9 mouse cellular contexts compared by ENCODE assay signal in genomic region chr4:152345120-152345889, GRCm38 (mm10). TPM values are rescaled to one million over a fixed set of nuclear protein-coding genes. Genes with fewer than 3 reads are reported as not detected.
A peak's percentile ranks its signal among the peaks of the same experiment; 100 is the strongest.
DNase-seq lines count a peak whose midpoint lies in the region; ATAC-seq and TF ChIP-seq lines count a peak whose summit lies in the region.
"Had no signal": no experiment of that assay in that cellular context is flagged by ENCODE, and none has a peak within 500 bp of the region (broad histone marks: within the 10 kb centered on the region; RNA-seq: fewer than 3 reads in every experiment).

No protein-coding gene starts in this region.

- TF ChIP-seq POLR2A in heart, adult 2 months (IDR thresholded peaks at IDR 0.05; ENCODE audit: insufficient read depth, low read depth, low read length), result no peak
- TF ChIP-seq POLR2A in MEL (IDR thresholded peaks at IDR 0.05; ENCODE audit: control insufficient read depth in 1 of 2, insufficient read depth in 1 of 2, low read depth in 1 of 2, low read length in 2 of 2, poor library complexity in 1 of 2), result no peak

- H3K4me1 ChIP-seq in heart, adult 2 months (ENCODE audit: control insufficient read depth, insufficient read depth, low read length), result peaks cover 6% of the 10 kb centered on the region
- H3K4me1 ChIP-seq in heart, embryonic 12.5 days (replicated peaks), result peaks cover 27% of the 10 kb centered on the region
- H3K4me1 ChIP-seq in MEL (ENCODE audit: control insufficient read depth in 1 of 2, insufficient read depth in 2 of 2, low read length in 2 of 2), result peaks cover 6 to 15% of the 10 kb centered on the region in 2 experiments; a peak in 3 of 4 replicates
- no peaks in the 10 kb centered on the region for H3K4me1 ChIP-seq in lung, embryonic 14.5 days (ENCODE audit: insufficient read depth)
- no peaks in the 10 kb centered on the region for H3K4me1 ChIP-seq in stomach, postnatal 0 days (replicated peaks; ENCODE audit: control insufficient read depth, insufficient read depth)
- H3K4me1 ChIP-seq in hindbrain, embryonic 11.5 days (replicated peaks; ENCODE audit: control insufficient read depth, insufficient read depth, low read length), result no peaks in the 10 kb centered on the region
- peaks cover 35% of the 10 kb centered on the region for H3K4me1 ChIP-seq in hindbrain, embryonic 16.5 days (ENCODE audit: control insufficient read depth, insufficient read depth, low read depth, low read length)

- no peak for TF ChIP-seq RAD21 in MEL (IDR thresholded peaks at IDR 0.05; ENCODE audit: low read depth, low read length)

- no peak overlapping the region for H3K27ac ChIP-seq in heart, adult 2 months
- H3K27ac ChIP-seq in heart, embryonic 12.5 days (ENCODE audit: poor library complexity, severe bottlenecking), result no peak overlapping the region
- H3K27ac ChIP-seq in MEL (ENCODE audit: control insufficient read depth, low read depth, low read length), result no peak overlapping the region
- H3K27ac ChIP-seq in lung, embryonic 14.5 days (ENCODE audit: low read depth), result no peak overlapping the region
- no peak overlapping the region for H3K27ac ChIP-seq in stomach, postnatal 0 days (replicated peaks)
- H3K27ac ChIP-seq in hindbrain, embryonic 11.5 days (ENCODE audit: low read depth, low read length), result no peak overlapping the region
- H3K27ac ChIP-seq in hindbrain, embryonic 16.5 days (ENCODE audit: low read depth, low read length), result no peak overlapping the region
- H3K27ac ChIP-seq: macrophage had no signal

- no peak for TF ChIP-seq CTCF in heart, adult 2 months (IDR thresholded peaks at IDR 0.05)
- TF ChIP-seq CTCF in MEL (IDR thresholded peaks at IDR 0.05 in 2 of 3, conservative IDR thresholded peaks at IDR 0.05 in 1 of 3; ENCODE audit: control insufficient read depth in 1 of 3, insufficient read depth in 1 of 3, low read depth in 2 of 3, low read length in 3 of 3, poor library complexity in 1 of 3, severe bottlenecking in 1 of 3), result no peak
- TF ChIP-seq CTCF in lung, embryonic 14.5 days (IDR thresholded peaks at IDR 0.05; ENCODE audit: low read depth), result no peak
- TF ChIP-seq CTCF in stomach, postnatal 0 days (IDR thresholded peaks at IDR 0.05; ENCODE audit: low read depth), result no peak

- H3K27me3 ChIP-seq in heart, adult 2 months (ENCODE audit: control insufficient read depth, insufficient read depth, low read length), result no peaks in the 10 kb centered on the region
- peaks cover 81% of the 10 kb centered on the region for H3K27me3 ChIP-seq in heart, embryonic 12.5 days (replicated peaks)
- H3K27me3 ChIP-seq in MEL (ENCODE audit: control insufficient read depth in 1 of 2, insufficient read depth in 2 of 2, low read length in 2 of 2), result no peaks in the 10 kb centered on the region
- H3K27me3 ChIP-seq in lung, embryonic 14.5 days (ENCODE audit: insufficient read depth, low read length), result peaks cover 26% of the 10 kb centered on the region
- no peaks in the 10 kb centered on the region for H3K27me3 ChIP-seq in stomach, postnatal 0 days (ENCODE audit: control insufficient read depth, insufficient read depth, low read length)
- peaks cover 10% of the 10 kb centered on the region for H3K27me3 ChIP-seq in hindbrain, embryonic 11.5 days (ENCODE audit: control insufficient read depth, insufficient read depth, low read length)
- H3K27me3 ChIP-seq in hindbrain, embryonic 16.5 days (replicated peaks; ENCODE audit: control insufficient read depth, insufficient read depth, low read length), result no peaks in the 10 kb centered on the region; the same call in 1 of the 2 replicates

- no peak overlapping the region for H3K4me3 ChIP-seq in heart, adult 2 months
- no peak overlapping the region for H3K4me3 ChIP-seq in heart, embryonic 12.5 days
- peak overlapping the region in 1 of 2 experiments; percentile 22; a peak in 1 of 4 replicates for H3K4me3 ChIP-seq in MEL (ENCODE audit: control insufficient read depth in 1 of 2, insufficient read depth in 1 of 2, low read depth in 2 of 2, low read length in 2 of 2)
- no peak overlapping the region for H3K4me3 ChIP-seq in lung, embryonic 14.5 days (ENCODE audit: low read depth, low read length)
- H3K4me3 ChIP-seq in stomach, postnatal 0 days (ENCODE audit: low read depth, low read length), result no peak overlapping the region
- H3K4me3 ChIP-seq in hindbrain, embryonic 11.5 days (ENCODE audit: low read depth, low read length), result no peak overlapping the region
- no peak overlapping the region for H3K4me3 ChIP-seq in hindbrain, embryonic 16.5 days (ENCODE audit: low read length)

- no peak overlapping the region for H3K9ac ChIP-seq in heart, adult 2 months (ENCODE audit: low read depth, low read length)
- H3K9ac ChIP-seq in heart, embryonic 12.5 days, result no peak overlapping the region
- H3K9ac ChIP-seq in MEL (ENCODE audit: control insufficient read depth, low read depth, low read length, poor library complexity, severe bottlenecking), result peak overlapping the region; percentile 36
- H3K9ac ChIP-seq in lung, embryonic 14.5 days, result no peak overlapping the region
- no peak overlapping the region for H3K9ac ChIP-seq in stomach, postnatal 0 days (ENCODE audit: low read length)
- H3K9ac ChIP-seq in hindbrain, embryonic 11.5 days (ENCODE audit: low read depth, low read length), result no peak overlapping the region
- H3K9ac ChIP-seq in hindbrain, embryonic 16.5 days (ENCODE audit: low read depth, low read length), result no peak overlapping the region

- no peak; the same call in 1 of the 2 replicates for ATAC-seq in heart, embryonic 12.5 days (ENCODE audit: insufficient number of reproducible peaks, low FRiP score)
- peak; percentile 42; the same call in 1 of the 2 replicates for ATAC-seq in lung, embryonic 14.5 days (ENCODE audit: insufficient read depth)
- peak; percentile 45; the same call in 1 of the 2 replicates for ATAC-seq in stomach, postnatal 0 days (ENCODE audit: low FRiP score, low TSS enrichment)
- no peak for ATAC-seq in hindbrain, embryonic 11.5 days (ENCODE audit: low FRiP score)
- ATAC-seq in hindbrain, embryonic 16.5 days, result no peak

- no peaks in the 10 kb centered on the region for H3K79me2 ChIP-seq in heart, adult 2 months (replicated peaks; ENCODE audit: control insufficient read depth, insufficient read depth, low read length)
- H3K79me2 ChIP-seq in MEL (ENCODE audit: control insufficient read depth, insufficient read depth, low read length, poor library complexity), result no peaks in the 10 kb centered on the region

- no peak overlapping the region for H3K4me2 ChIP-seq in heart, embryonic 12.5 days
- no peak overlapping the region for H3K4me2 ChIP-seq in lung, embryonic 14.5 days
- no peak overlapping the region for H3K4me2 ChIP-seq in stomach, postnatal 0 days (replicated peaks; ENCODE audit: low read depth)
- no peak overlapping the region for H3K4me2 ChIP-seq in hindbrain, embryonic 11.5 days (replicated peaks; ENCODE audit: low read depth, low read length)
- no peak overlapping the region for H3K4me2 ChIP-seq in hindbrain, embryonic 16.5 days (ENCODE audit: low read length)

- no peaks in the 10 kb centered on the region for H3K36me3 ChIP-seq in heart, adult 2 months (ENCODE audit: control insufficient read depth, insufficient read depth, low read length)
- no peaks in the 10 kb centered on the region for H3K36me3 ChIP-seq in heart, embryonic 12.5 days
- H3K36me3 ChIP-seq in MEL (ENCODE audit: control insufficient read depth in 1 of 2, insufficient read depth in 2 of 2, low read length in 2 of 2), result no peaks in the 10 kb centered on the region
- H3K36me3 ChIP-seq in lung, embryonic 14.5 days (ENCODE audit: insufficient read depth), result no peaks in the 10 kb centered on the region
- no peaks in the 10 kb centered on the region for H3K36me3 ChIP-seq in stomach, postnatal 0 days (ENCODE audit: control insufficient read depth, insufficient read depth, low read length)
- H3K36me3 ChIP-seq in hindbrain, embryonic 11.5 days (ENCODE audit: control insufficient read depth, insufficient read depth, low read length), result no peaks in the 10 kb centered on the region
- no peaks in the 10 kb centered on the region for H3K36me3 ChIP-seq in hindbrain, embryonic 16.5 days (ENCODE audit: control insufficient read depth, insufficient read depth, low read length)

- intact Hi-C loops in heart, adult 2 months (cut with DNase I), result no loop called here

- peak; percentile 53; the same call in 1 of the 2 replicates for TF ChIP-seq EP300 in heart, adult 2 months (IDR thresholded peaks at IDR 0.05; ENCODE audit: insufficient read depth, low read depth, low read length)
- TF ChIP-seq EP300 in MEL (IDR thresholded peaks at IDR 0.05; ENCODE audit: low read depth in 1 of 2, low read length in 2 of 2), result no peak
- no peak for TF ChIP-seq EP300 in stomach, postnatal 0 days (optimal IDR thresholded peaks at IDR 0.05)

- WGBS in heart, adult 2 months, result 33% methylated on average over 7 of the region's 7 CpGs
- WGBS in heart, embryonic 12.5 days, result 49% methylated on average over 7 of the region's 7 CpGs
- WGBS in lung, embryonic 14.5 days, result 34% methylated on average over 7 of the region's 7 CpGs
- WGBS in stomach, postnatal 0 days, result 41% methylated on average over 7 of the region's 7 CpGs
- WGBS in hindbrain, embryonic 11.5 days, result 60% methylated on average over 7 of the region's 7 CpGs
- 60% methylated on average over 7 of the region's 7 CpGs for WGBS in hindbrain, embryonic 16.5 days

- no peaks in the 10 kb centered on the region for H3K9me3 ChIP-seq in heart, embryonic 12.5 days (replicated peaks)
- no peaks in the 10 kb centered on the region for H3K9me3 ChIP-seq in MEL (replicated peaks; ENCODE audit: insufficient read depth, low read length)
- no peaks in the 10 kb centered on the region for H3K9me3 ChIP-seq in lung, embryonic 14.5 days (ENCODE audit: low read depth, low read length)
- no peaks in the 10 kb centered on the region for H3K9me3 ChIP-seq in stomach, postnatal 0 days (ENCODE audit: control insufficient read depth, low read length)
- no peaks in the 10 kb centered on the region for H3K9me3 ChIP-seq in hindbrain, embryonic 11.5 days (ENCODE audit: control insufficient read depth, low read length)
- no peaks in the 10 kb centered on the region for H3K9me3 ChIP-seq in hindbrain, embryonic 16.5 days (ENCODE audit: control insufficient read depth, low read length)

- DNase-seq in heart, adult 2 months, result peak; percentile 61 to 78
- peak; percentile 50 for DNase-seq in MEL (ENCODE audit: low read depth, low spot score)
- DNase-seq in heart, adult 8-10 months (ENCODE audit: low spot score), result peak; percentile 49
- DNase-seq in lung, embryonic 14.5 days, result no peak
- peak; percentile 35 for DNase-seq in stomach, postnatal 0 days (ENCODE audit: low spot score)
- no peak for DNase-seq in hindbrain, embryonic 11.5 days (ENCODE audit: low spot score)

RNA-seq across cellular contexts. Expression of gene Chd5, which starts 6.9 kb away (rescaled TPM):
- total RNA-seq in heart, adult 2 months (2021), result under 1 TPM; 0.13 to 0.48 TPM
- 0.18 and 0.29 TPM in 2 replicates for polyA plus RNA-seq in heart, adult 2 months (2012; rRNA removed)
- polyA plus RNA-seq in heart, embryonic 12.5 days (2016; fragmentation: Nextera tagmentation; extraction: Ambion mirVana), result 0.08 TPM in 1 of 2 replicates, not detected in the other
- total RNA-seq in MEL (2012; rRNA removed), result 0.15 and 0.39 TPM in 2 replicates
- polyA plus RNA-seq in MEL (2012; ENCODE audit: insufficient read depth in 1 of 2, insufficient read length in 2 of 2, low read depth in 1 of 2, low replicate concordance in 2 of 2, missing spikeins in 1 of 2), result under 1 TPM in 1 of 2 experiments, not detected in 1; 0.91 TPM
- under 1 TPM; 0.19 to 0.59 (median 0.27) TPM for total RNA-seq in heart, adult 8-10 months (2022)
- 0.03 and 0.07 TPM in 2 replicates for polyA plus RNA-seq in lung, embryonic 14.5 days (2014; fragmentation: Nextera tagmentation; extraction: Ambion mirVana)
- polyA plus RNA-seq in stomach, postnatal 0 days (2015; fragmentation: Nextera tagmentation; extraction: Ambion mirVana), result 1.3 and 1.9 TPM in 2 replicates
- polyA plus RNA-seq in hindbrain, embryonic 11.5 days (2014; fragmentation: Nextera tagmentation; extraction: Ambion mirVana), result 0.14 and 0.28 TPM in 2 replicates
- polyA plus RNA-seq in hindbrain, embryonic 16.5 days (2015; fragmentation: Nextera tagmentation; extraction: Ambion mirVana), result 46.7 and 47.7 TPM in 2 replicates

RNA-seq across cellular contexts. Expression of gene Rpl22, which starts 19.8 kb away (rescaled TPM):
- total RNA-seq in heart, adult 2 months (2021), result 100 to 1,000 TPM; 242 to 276 TPM
- 40.9 and 76.8 TPM in 2 replicates for polyA plus RNA-seq in heart, adult 2 months (2012; rRNA removed)
- 278 and 280 TPM in 2 replicates for polyA plus RNA-seq in heart, embryonic 12.5 days (2016; fragmentation: Nextera tagmentation; extraction: Ambion mirVana)
- 1,745 and 1,792 TPM in 2 replicates for total RNA-seq in MEL (2012; rRNA removed)
- 1,000 to 10,000 TPM in 1 of 2 experiments, not detected in 1; 1,885 TPM for polyA plus RNA-seq in MEL (2012; ENCODE audit: insufficient read depth in 1 of 2, insufficient read length in 2 of 2, low read depth in 1 of 2, low replicate concordance in 2 of 2, missing spikeins in 1 of 2)
- total RNA-seq in heart, adult 8-10 months (2022), result 100 to 1,000 TPM; 266 to 327 (median 276) TPM
- polyA plus RNA-seq in lung, embryonic 14.5 days (2014; fragmentation: Nextera tagmentation; extraction: Ambion mirVana), result 428 and 464 TPM in 2 replicates
- 351 and 372 TPM in 2 replicates for polyA plus RNA-seq in stomach, postnatal 0 days (2015; fragmentation: Nextera tagmentation; extraction: Ambion mirVana)
- polyA plus RNA-seq in hindbrain, embryonic 11.5 days (2014; fragmentation: Nextera tagmentation; extraction: Ambion mirVana), result 304 and 330 TPM in 2 replicates
- polyA plus RNA-seq in hindbrain, embryonic 16.5 days (2015; fragmentation: Nextera tagmentation; extraction: Ambion mirVana), result 125 and 138 TPM in 2 replicates

RNA-seq across cellular contexts. Expression of gene Rnf207, which starts 26.5 kb away (rescaled TPM):
- total RNA-seq in heart, adult 2 months (2021), result 10 to 100 TPM; 34.5 to 47.7 TPM
- polyA plus RNA-seq in heart, adult 2 months (2012; rRNA removed), result 155 and 167 TPM in 2 replicates
- polyA plus RNA-seq in heart, embryonic 12.5 days (2016; fragmentation: Nextera tagmentation; extraction: Ambion mirVana), result 56.5 and 62.1 TPM in 2 replicates
- not detected in 2 replicates for total RNA-seq in MEL (2012; rRNA removed)
- polyA plus RNA-seq in MEL (2012; ENCODE audit: insufficient read depth in 1 of 2, insufficient read length in 2 of 2, low read depth in 1 of 2, low replicate concordance in 2 of 2, missing spikeins in 1 of 2), result under 1 TPM in 1 of 2 experiments, not detected in 1; 0.36 TPM
- 10 to 100 TPM; 29.1 to 63.4 (median 46.1) TPM for total RNA-seq in heart, adult 8-10 months (2022)
- polyA plus RNA-seq in lung, embryonic 14.5 days (2014; fragmentation: Nextera tagmentation; extraction: Ambion mirVana), result 0.36 and 0.65 TPM in 2 replicates
- 0.40 and 0.46 TPM in 2 replicates for polyA plus RNA-seq in stomach, postnatal 0 days (2015; fragmentation: Nextera tagmentation; extraction: Ambion mirVana)
- polyA plus RNA-seq in hindbrain, embryonic 11.5 days (2014; fragmentation: Nextera tagmentation; extraction: Ambion mirVana), result 1.5 and 1.6 TPM in 2 replicates
- polyA plus RNA-seq in hindbrain, embryonic 16.5 days (2015; fragmentation: Nextera tagmentation; extraction: Ambion mirVana), result 9.0 and 10.6 TPM in 2 replicates
- polyA plus RNA-seq: macrophage had no signal

RNA-seq across cellular contexts. Expression of gene Icmt, which starts 48.3 kb away (rescaled TPM):
- total RNA-seq in heart, adult 2 months (2021), result 10 to 100 TPM; 26.4 to 28.2 TPM
- 17.7 and 27.2 TPM in 2 replicates for polyA plus RNA-seq in heart, adult 2 months (2012; rRNA removed)
- 24.0 and 25.4 TPM in 2 replicates for polyA plus RNA-seq in heart, embryonic 12.5 days (2016; fragmentation: Nextera tagmentation; extraction: Ambion mirVana)
- 30.3 and 30.4 TPM in 2 replicates for total RNA-seq in MEL (2012; rRNA removed)
- polyA plus RNA-seq in MEL (2012; ENCODE audit: insufficient read depth in 1 of 2, insufficient read length in 2 of 2, low read depth in 1 of 2, low replicate concordance in 2 of 2, missing spikeins in 1 of 2), result 10 to 100 TPM in 1 of 2 experiments, not detected in 1; 50.8 TPM
- 10 to 100 TPM; 25.2 to 36.4 (median 30.6) TPM for total RNA-seq in heart, adult 8-10 months (2022)
- polyA plus RNA-seq in lung, embryonic 14.5 days (2014; fragmentation: Nextera tagmentation; extraction: Ambion mirVana), result 31.2 and 31.8 TPM in 2 replicates
- 9.6 and 10.2 TPM in 2 replicates for polyA plus RNA-seq in stomach, postnatal 0 days (2015; fragmentation: Nextera tagmentation; extraction: Ambion mirVana)
- polyA plus RNA-seq in hindbrain, embryonic 11.5 days (2014; fragmentation: Nextera tagmentation; extraction: Ambion mirVana), result 17.4 and 20.6 TPM in 2 replicates
- polyA plus RNA-seq in hindbrain, embryonic 16.5 days (2015; fragmentation: Nextera tagmentation; extraction: Ambion mirVana), result 17.2 and 22.2 TPM in 2 replicates

RNA-seq across cellular contexts. Expression of gene Hes3, which starts 53.8 kb away (rescaled TPM):
- total RNA-seq in heart, adult 2 months (2021), result not detected
- polyA plus RNA-seq in heart, adult 2 months (2012; rRNA removed), result not detected in 2 replicates
- polyA plus RNA-seq in heart, embryonic 12.5 days (2016; fragmentation: Nextera tagmentation; extraction: Ambion mirVana), result not detected in 2 replicates
- total RNA-seq in MEL (2012; rRNA removed), result not detected in 2 replicates
- under 1 TPM in 1 of 2 experiments, not detected in 1; 0.04 TPM for polyA plus RNA-seq in MEL (2012; ENCODE audit: insufficient read depth in 1 of 2, insufficient read length in 2 of 2, low read depth in 1 of 2, low replicate concordance in 2 of 2, missing spikeins in 1 of 2)
- total RNA-seq in heart, adult 8-10 months (2022), result not detected
- polyA plus RNA-seq in lung, embryonic 14.5 days (2014; fragmentation: Nextera tagmentation; extraction: Ambion mirVana), result not detected in 2 replicates
- not detected in 2 replicates for polyA plus RNA-seq in stomach, postnatal 0 days (2015; fragmentation: Nextera tagmentation; extraction: Ambion mirVana)
- 2.9 and 3.5 TPM in 2 replicates for polyA plus RNA-seq in hindbrain, embryonic 11.5 days (2014; fragmentation: Nextera tagmentation; extraction: Ambion mirVana)
- polyA plus RNA-seq in hindbrain, embryonic 16.5 days (2015; fragmentation: Nextera tagmentation; extraction: Ambion mirVana), result 0.11 and 0.50 TPM in 2 replicates
- polyA plus RNA-seq: macrophage had no signal

Comparison
In these comparisons a context has a peak if more than half of its experiments do, and no peak if none do; other contexts are left out.
1. DNase-seq: peak in heart, adult 2 months (2 of 2), MEL (single experiment), heart, adult 8-10 months (single experiment) and stomach, postnatal 0 days (single experiment); none in lung, embryonic 14.5 days (single experiment) and hindbrain, embryonic 11.5 days (single experiment).
2. ATAC-seq: peak in lung, embryonic 14.5 days (single experiment) and stomach, postnatal 0 days (single experiment); none in heart, embryonic 12.5 days (single experiment), hindbrain, embryonic 11.5 days (single experiment) and hindbrain, embryonic 16.5 days (single experiment).